Mouse (Mus musculus): ENCODE data around the gene Olfr1029.

GRCm38 (mm10) chr2:85990004-85990403 lies 16.3 kb downstream of the Olfr1029 start, which contains the start of gene Olfr1031:
- TF ChIP-seq CTCF (IDR thresholded peaks at IDR 0.05; ENCODE audit: extremely low read depth, insufficient read length, insufficient replicate concordance, low read depth, low read length) (no peak), POLR2A (IDR thresholded peaks at IDR 0.05; ENCODE audit: low read depth, low read length) (no peak)
